Mouse (Mus musculus): Measurements from ENCODE around the gene Mcpt4. TPM values are rescaled to one million over a fixed set of nuclear protein-coding genes. Genes with fewer than 3 reads are reported as not detected.
"Not testable (repeated sequence)": the region's sequence is repeated elsewhere in the genome, so short reads cannot be mapped to it uniquely, and the experiment has no call there.

Gene Mcpt4
- polyA plus RNA-seq, 1 experiment from 2014 or later = 6.5 TPM

DNA sequence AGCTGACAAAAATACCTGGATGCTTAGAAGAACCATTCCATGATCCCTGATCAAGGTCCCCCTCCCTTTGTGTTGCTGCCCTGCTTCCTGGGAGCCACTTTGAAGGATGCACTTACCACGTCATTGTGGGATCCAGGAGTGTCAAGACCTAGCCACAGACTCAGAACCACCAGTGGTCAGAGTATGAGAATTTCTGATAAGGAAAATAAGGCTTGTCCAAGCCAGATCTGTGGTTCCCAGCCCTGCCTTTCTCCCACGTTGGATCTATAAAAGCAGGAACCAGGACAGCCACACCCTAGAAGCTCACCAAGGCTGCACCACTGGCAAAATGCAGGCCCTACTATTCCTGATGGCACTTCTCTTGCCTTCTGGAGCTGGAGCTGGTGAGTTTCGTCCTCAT, 44.4 kb downstream of the Mcpt4 start, which contains the start of gene Mcpt1:
Gene Mcpt1 (plus strand): TSS at position 301 of the 400 bp plus-strand sequence.
- not testable (repeated sequence) for ATAC-seq (ENCODE audit: low read depth); H3K27ac ChIP-seq (replicated peaks; ENCODE audit: low read depth, low read length); H3K4me2 ChIP-seq (ENCODE audit: low read depth, low read length); H3K4me3 ChIP-seq (ENCODE audit: low read depth, low read length); H3K9me3 ChIP-seq (ENCODE audit: control insufficient read depth, low read length); H3K27me3 ChIP-seq (replicated peaks; ENCODE audit: control insufficient read depth, insufficient read depth, low read length); H3K4me1 ChIP-seq (ENCODE audit: control insufficient read depth, insufficient read depth, low read length); DNase-seq (ENCODE audit: low spot score); H3K9ac ChIP-seq (ENCODE audit: low read depth, low read length); H3K36me3 ChIP-seq (ENCODE audit: control insufficient read depth, insufficient read depth, low read length)
- 74% methylated on average over 3 of the region's 3 CpGs for WGBS

- no peaks in the 10 kb centered on the region for H3K4me1 ChIP-seq (ENCODE audit: control insufficient read depth, insufficient read depth, low read length)
- DNase-seq (ENCODE audit: low spot score) = no peak
- H3K9me3 ChIP-seq (ENCODE audit: control insufficient read depth, low read length) = no peaks in the 10 kb centered on the region
- WGBS = 91% methylated on average over 2 of the region's 2 CpGs
- H3K4me3 ChIP-seq (ENCODE audit: low read depth, low read length) = no peak overlapping the region
- no peaks in the 10 kb centered on the region for H3K36me3 ChIP-seq (ENCODE audit: control insufficient read depth, insufficient read depth, low read length)
- no peaks in the 10 kb centered on the region for H3K27me3 ChIP-seq (replicated peaks; ENCODE audit: control insufficient read depth, insufficient read depth, low read length)
- H3K27ac ChIP-seq (replicated peaks; ENCODE audit: low read depth, low read length) = no peak overlapping the region
- H3K9ac ChIP-seq (ENCODE audit: low read depth, low read length) = no peak overlapping the region
- no peak for ATAC-seq (ENCODE audit: low read depth)
- H3K4me2 ChIP-seq (ENCODE audit: low read depth, low read length) = no peak overlapping the region
Measured at GRCm38 (mm10) chr14:56013924-56014323, 48.2 kb downstream of the Mcpt4 start.

DNA sequence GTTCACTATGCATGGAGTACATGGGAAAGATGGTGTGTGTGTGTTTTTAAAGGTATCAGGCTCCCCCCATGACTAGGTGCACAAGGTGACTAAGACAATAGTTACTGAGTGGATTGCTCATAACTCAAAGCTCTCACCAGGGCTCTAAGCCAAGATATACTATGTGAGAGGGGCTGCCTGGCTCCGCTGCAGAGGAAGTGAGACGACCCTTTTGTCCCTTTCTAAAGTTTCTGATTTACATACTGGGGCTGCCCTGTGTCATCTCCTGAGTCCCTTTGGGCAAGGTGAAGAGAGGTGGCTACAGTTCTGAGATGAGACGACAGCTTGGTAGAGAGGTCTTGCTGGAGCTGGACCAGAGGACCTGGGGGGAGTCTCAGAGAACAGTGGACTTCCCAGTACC, 49.0 kb downstream of the Mcpt4 start:
- H3K4me1 ChIP-seq (ENCODE audit: control insufficient read depth, insufficient read depth, low read length) = no peaks in the 10 kb centered on the region
- WGBS = 65% methylated on average over 3 of the region's 3 CpGs
- H3K4me3 ChIP-seq (ENCODE audit: low read depth, low read length) = no peak overlapping the region
- H3K27ac ChIP-seq (replicated peaks; ENCODE audit: low read depth, low read length) = no peak overlapping the region
- no peaks in the 10 kb centered on the region for H3K9me3 ChIP-seq (ENCODE audit: control insufficient read depth, low read length)
- no peaks in the 10 kb centered on the region for H3K36me3 ChIP-seq (ENCODE audit: control insufficient read depth, insufficient read depth, low read length)
- no peak overlapping the region for H3K4me2 ChIP-seq (ENCODE audit: low read depth, low read length)
- H3K9ac ChIP-seq (ENCODE audit: low read depth, low read length) = no peak overlapping the region
- no peaks in the 10 kb centered on the region for H3K27me3 ChIP-seq (replicated peaks; ENCODE audit: control insufficient read depth, insufficient read depth, low read length)
- DNase-seq (ENCODE audit: low spot score) (no peak), ATAC-seq (ENCODE audit: low read depth) (no peak)

Small RNAs within 50 kb of the gene (microRNA-seq; reads per million reads assigned to microRNA genes)
- not detected for gene Mir6949 (ENCODE audit: borderline number of aligned reads)

Other genes with a start within 250 kb of the Mcpt4 start
- gene Nfatc4, start 239.2 kb downstream of the Mcpt4 start, polyA plus RNA-seq (2014; fragmentation: Nextera tagmentation; extraction: Ambion mirVana) = 56.5 and 74.7 TPM in 2 replicates
- 15.6 and 19.5 TPM in 2 replicates for gene Nynrin, start 208.3 kb downstream of the Mcpt4 start, polyA plus RNA-seq (2014; fragmentation: Nextera tagmentation; extraction: Ambion mirVana)
- 0.25 and 0.50 TPM in 2 replicates for gene Cbln3, start 177.9 kb downstream of the Mcpt4 start, polyA plus RNA-seq (2014; fragmentation: Nextera tagmentation; extraction: Ambion mirVana)
- gene Khnyn, start 177.4 kb downstream of the Mcpt4 start, polyA plus RNA-seq (2014; fragmentation: Nextera tagmentation; extraction: Ambion mirVana) = 9.1 and 9.7 TPM in 2 replicates
- gene Sdr39u1, start 162.0 kb downstream of the Mcpt4 start, polyA plus RNA-seq (2014; fragmentation: Nextera tagmentation; extraction: Ambion mirVana) = 56.9 and 71.5 TPM in 2 replicates
- 129 and 233 TPM in 2 replicates for gene Cma1, start 117.6 kb downstream of the Mcpt4 start, polyA plus RNA-seq (2014; fragmentation: Nextera tagmentation; extraction: Ambion mirVana)
- 0.21 TPM in 1 of 2 replicates, not detected in the other for gene Cma2, start 111.3 kb downstream of the Mcpt4 start, polyA plus RNA-seq (2014; fragmentation: Nextera tagmentation; extraction: Ambion mirVana)
- gene Mcpt1, start 44.3 kb downstream of the Mcpt4 start, polyA plus RNA-seq (2014; fragmentation: Nextera tagmentation; extraction: Ambion mirVana) = 0.34 and 0.39 TPM in 2 replicates
- not detected in 2 replicates for gene Mcpt9, start 31.8 kb downstream of the Mcpt4 start, polyA plus RNA-seq (2014; fragmentation: Nextera tagmentation; extraction: Ambion mirVana)
- 0.92 and 1.1 TPM in 2 replicates for gene Mcpt2, start 20.3 kb downstream of the Mcpt4 start, polyA plus RNA-seq (2014; fragmentation: Nextera tagmentation; extraction: Ambion mirVana)
- gene Mcpt8, start 23.0 kb upstream of the Mcpt4 start, polyA plus RNA-seq (2014; fragmentation: Nextera tagmentation; extraction: Ambion mirVana) = 1.6 and 1.8 TPM in 2 replicates
- 0.29 and 0.57 TPM in 2 replicates for gene Ctsg, start 40.3 kb upstream of the Mcpt4 start, polyA plus RNA-seq (2014; fragmentation: Nextera tagmentation; extraction: Ambion mirVana)
- 0.24 and 0.45 TPM in 2 replicates for gene Gzme, start 58.3 kb upstream of the Mcpt4 start, polyA plus RNA-seq (2014; fragmentation: Nextera tagmentation; extraction: Ambion mirVana)
- not detected in 2 replicates for gene Gzmd, start 70.3 kb upstream of the Mcpt4 start, polyA plus RNA-seq (2014; fragmentation: Nextera tagmentation; extraction: Ambion mirVana)
- not detected in 2 replicates for gene Gzmg, start 97.3 kb upstream of the Mcpt4 start, polyA plus RNA-seq (2014; fragmentation: Nextera tagmentation; extraction: Ambion mirVana)
- gene Gzmn, start 112.3 kb upstream of the Mcpt4 start, polyA plus RNA-seq (2014; fragmentation: Nextera tagmentation; extraction: Ambion mirVana) = not detected in 2 replicates
- not detected in 2 replicates for gene Gzmf, start 149.1 kb upstream of the Mcpt4 start, polyA plus RNA-seq (2014; fragmentation: Nextera tagmentation; extraction: Ambion mirVana)
- gene Gzmc, start 172.3 kb upstream of the Mcpt4 start, polyA plus RNA-seq (2014; fragmentation: Nextera tagmentation; extraction: Ambion mirVana) = 0.46 and 0.55 TPM in 2 replicates
- gene Gzmb, start 199.9 kb upstream of the Mcpt4 start, polyA plus RNA-seq (2014; fragmentation: Nextera tagmentation; extraction: Ambion mirVana) = 0.39 and 0.47 TPM in 2 replicates